Mouse (Mus musculus): Measurements from ENCODE around the gene Nedd4.

- TF ChIP-seq CTCF (IDR thresholded peaks at IDR 0.05 in 2 of 3, conservative IDR thresholded peaks at IDR 0.05 in 1 of 3; ENCODE audit: control insufficient read depth in 1 of 3, insufficient read depth in 1 of 3, low read depth in 2 of 3, low read length in 3 of 3, poor library complexity in 1 of 3, severe bottlenecking in 1 of 3) (peak; percentile 74 to 84 (median 77)), MAFK (IDR thresholded peaks at IDR 0.05; ENCODE audit: borderline replicate concordance, low read depth, low read length) (no peak), MYB (IDR thresholded peaks at IDR 0.05; ENCODE audit: low read depth, low read length) (no peak), POLR2A (IDR thresholded peaks at IDR 0.05; ENCODE audit: control insufficient read depth in 1 of 2, insufficient read depth in 1 of 2, low read depth in 1 of 2, low read length in 2 of 2, poor library complexity in 1 of 2) (no peak), POLR2AphosphoS2 (IDR thresholded peaks at IDR 0.05; ENCODE audit: low read length) (no peak), ZNF384 (IDR thresholded peaks at IDR 0.05; ENCODE audit: low read depth, low read length) (0 out of 2 replicates have a peak, but pooled peaks have one; percentile 47), GABPA (IDR thresholded peaks at IDR 0.05; ENCODE audit: low read depth, low read length) (no peak), TAL1 (IDR thresholded peaks at IDR 0.05; ENCODE audit: low read length) (no peak), CHD2 (IDR thresholded peaks at IDR 0.05; ENCODE audit: low read length) (no peak)
Measured at GRCm38 (mm10) chr9:72733966-72734365, 71.8 kb downstream of the Nedd4 start.
